Mouse (Mus musculus): Measurements from ENCODE around the gene Rnf183. TPM values are rescaled to one million over a fixed set of nuclear protein-coding genes. Genes with fewer than 3 reads are reported as not detected.

Gene Rnf183
- polyA plus RNA-seq, 1 experiment from 2014 or later: 0.24 TPM

DNA sequence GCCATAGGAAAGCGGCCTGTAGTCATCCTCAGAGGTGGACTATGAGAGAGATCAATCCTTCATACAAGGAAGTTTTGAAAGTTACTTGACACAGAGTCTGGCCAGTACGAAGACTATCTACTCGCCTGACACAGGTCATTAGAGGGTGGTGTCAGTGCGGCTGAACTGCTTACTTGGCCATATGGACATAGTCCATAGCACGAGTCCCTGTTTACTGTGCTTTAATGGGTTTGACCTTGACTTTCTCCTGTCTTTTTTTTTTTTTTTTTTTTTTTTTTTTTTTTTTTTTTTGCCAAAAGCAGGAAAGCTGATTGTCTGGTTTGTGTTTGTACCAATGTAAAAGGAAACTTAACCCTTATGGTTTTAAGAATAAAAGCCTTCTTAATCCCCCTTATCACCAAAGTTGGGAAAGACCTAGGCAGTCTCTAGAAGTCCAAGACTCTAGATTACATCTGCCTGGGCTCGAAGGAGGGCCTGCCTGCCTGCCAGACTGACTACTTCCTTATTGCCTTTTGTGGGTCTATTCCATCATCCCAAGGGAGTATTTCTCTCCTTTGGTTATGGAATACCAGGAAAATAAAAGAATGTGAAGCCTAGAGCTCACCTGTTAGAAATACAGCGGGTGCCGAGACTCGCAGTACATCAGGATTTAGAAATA lies 55.2 kb downstream of the Rnf183 start:
- Histone ChIP-seq H3K9me3 (ENCODE audit: control insufficient read depth, low read length) (no peaks in the 10 kb centered on the region), H3K27me3 (ENCODE audit: control insufficient read depth, insufficient read depth, low read length) (no peaks in the 10 kb centered on the region)

More for the DNA sequence above, 55.2 kb downstream of the Rnf183 start:
- no peak overlapping the region for H3K9ac ChIP-seq (ENCODE audit: low read depth, low read length)
- 83% methylated on average over 9 of the region's 9 CpGs for WGBS
- H3K27ac ChIP-seq (ENCODE audit: low read depth, low read length): no peak overlapping the region
- no peak for ATAC-seq (ENCODE audit: low FRiP score, low TSS enrichment)
- no peak overlapping the region for H3K4me3 ChIP-seq (ENCODE audit: low read length)
- H3K4me1 ChIP-seq (ENCODE audit: control insufficient read depth, insufficient read depth, low read length): no peaks in the 10 kb centered on the region
- no peaks in the 10 kb centered on the region for H3K36me3 ChIP-seq (ENCODE audit: control insufficient read depth, insufficient read depth, low read length)
- no peak overlapping the region for H3K4me2 ChIP-seq (replicated peaks; ENCODE audit: low read depth, low read length)

Other genes starting within 250 kb of the Rnf183 start
- 10.0 and 15.5 TPM in 2 replicates for gene Zfp37, start 204.2 kb downstream of the Rnf183 start, polyA plus RNA-seq (2014; fragmentation: Nextera tagmentation; extraction: Ambion mirVana)
- 18.0 and 19.9 TPM in 2 replicates for gene Slc31a2, start 172.7 kb downstream of the Rnf183 start, polyA plus RNA-seq (2014; fragmentation: Nextera tagmentation; extraction: Ambion mirVana)
- gene Fkbp15, start 74.7 kb downstream of the Rnf183 start, polyA plus RNA-seq (2014; fragmentation: Nextera tagmentation; extraction: Ambion mirVana): 17.8 and 25.2 TPM in 2 replicates
- 23.9 and 42.1 TPM in 2 replicates for gene Slc31a1, start 74.5 kb downstream of the Rnf183 start, polyA plus RNA-seq (2014; fragmentation: Nextera tagmentation; extraction: Ambion mirVana)
- gene Cdc26, start 26.6 kb downstream of the Rnf183 start, polyA plus RNA-seq (2014; fragmentation: Nextera tagmentation; extraction: Ambion mirVana): 183 and 253 TPM in 2 replicates
- gene Prpf4, start 26.5 kb downstream of the Rnf183 start, polyA plus RNA-seq (2014; fragmentation: Nextera tagmentation; extraction: Ambion mirVana): 20.2 and 32.8 TPM in 2 replicates
- gene Wdr31, start 35.6 kb upstream of the Rnf183 start, polyA plus RNA-seq (2014; fragmentation: Nextera tagmentation; extraction: Ambion mirVana): 11.6 and 12.6 TPM in 2 replicates
- gene Bspry, start 44.8 kb upstream of the Rnf183 start, polyA plus RNA-seq (2014; fragmentation: Nextera tagmentation; extraction: Ambion mirVana): 16.8 and 25.8 TPM in 2 replicates
- 16.4 and 16.8 TPM in 2 replicates for gene Hdhd3, start 68.2 kb upstream of the Rnf183 start, polyA plus RNA-seq (2014; fragmentation: Nextera tagmentation; extraction: Ambion mirVana)
- 107 and 108 TPM in 2 replicates for gene Alad, start 84.7 kb upstream of the Rnf183 start, polyA plus RNA-seq (2014; fragmentation: Nextera tagmentation; extraction: Ambion mirVana)
- gene Pole3, start 89.8 kb upstream of the Rnf183 start, polyA plus RNA-seq (2014; fragmentation: Nextera tagmentation; extraction: Ambion mirVana): 89.5 and 104 TPM in 2 replicates
- 0.49 and 1.0 TPM in 2 replicates for gene 4933430I17Rik, start 90.1 kb upstream of the Rnf183 start, polyA plus RNA-seq (2014; fragmentation: Nextera tagmentation; extraction: Ambion mirVana)
- gene Rgs3, start 124.6 kb upstream of the Rnf183 start, polyA plus RNA-seq (2014; fragmentation: Nextera tagmentation; extraction: Ambion mirVana): 42.0 and 45.7 TPM in 2 replicates